Mouse (Mus musculus) liver, postnatal 0 days (tissue): Measurements from ENCODE around the gene Ambra1. TPM values are rescaled to one million over a fixed set of nuclear protein-coding genes. Genes with fewer than 3 reads are reported as not detected.

Experiments used
- ATAC-seq: fragments of 200-750 bp; cut with Nextera tagmentation; 2 replicates; pipeline ENCODE4 v1.8.0; 2017; ENCODE audit warnings: mild to moderate bottlenecking, moderate library complexity
- DNase-seq: peaks from one replicate; pipeline ENCODE4 v3.0.0-alpha.2; 2016
- H3K27ac ChIP-seq: fragments of 300-500 bp; sonication (generic); 2 replicates; pipeline ENCODE4 v1.5.1; 2014; ENCODE audit warnings: antibody characterized with exemption, moderate library complexity, mild to moderate bottlenecking, low read depth
- H3K27me3 ChIP-seq: fragments of 300-500 bp; sonication (generic); 2 replicates; pipeline ENCODE4 v1.6.1; 2014; ENCODE audit warnings: low read length, control low read depth, mixed read lengths; ENCODE audit not compliant: insufficient read depth
- H3K36me3 ChIP-seq: fragments of 300-500 bp; sonication (generic); replicated peaks from 2 replicates; pipeline ENCODE4 v1.6.1; 2014; ENCODE audit warnings: mild to moderate bottlenecking, control low read depth, low read length, moderate library complexity, mixed read lengths; ENCODE audit not compliant: insufficient read depth
- H3K4me1 ChIP-seq: fragments of 300-500 bp; sonication (generic); 2 replicates; pipeline ENCODE4 v1.6.1; 2014; ENCODE audit warnings: antibody characterized with exemption, mild to moderate bottlenecking, control low read depth; ENCODE audit not compliant: insufficient read depth
- H3K4me2 ChIP-seq: fragments of 300-500 bp; sonication (generic); 2 replicates; pipeline ENCODE4 v1.6.1; 2014; ENCODE audit warnings: low read depth, mild to moderate bottlenecking, low read length, moderate library complexity, mixed read lengths
- H3K4me3 ChIP-seq: fragments of 300-500 bp; sonication (generic); 2 replicates; pipeline ENCODE4 v1.5.1; 2014; ENCODE audit warnings: low read depth, low read length
- H3K9ac ChIP-seq: fragments of 300-500 bp; sonication (generic); replicated peaks from 2 replicates; pipeline ENCODE4 v1.6.1; 2014; ENCODE audit warnings: mild to moderate bottlenecking, moderate library complexity
- H3K9me3 ChIP-seq: fragments of 300-500 bp; sonication (generic); 2 replicates; pipeline ENCODE4 v1.6.1; 2016; ENCODE audit warnings: mild to moderate bottlenecking, control low read depth, low read length, mixed read lengths
- CTCF ChIP-seq: sonication (generic); IDR thresholded peaks from 2 replicates; pipeline ENCODE4 v1.5.1; 2016; ENCODE audit warnings: antibody characterized with exemption, low read depth
- EP300 ChIP-seq: IDR thresholded peaks from 2 replicates; pipeline ENCODE4 v1.6.1; 2016; ENCODE audit warnings: antibody characterized with exemption, low read depth, mild to moderate bottlenecking
- WGBS: fragments of 180-500 bp; shearing (Covaris S2); extraction: QIAGEN DNeasy Blood & Tissue Kit; methylation state at CpG from one replicate; pipeline ENCODE4 v1.1.7; 2014; ENCODE audit not compliant: insufficient replicate concordance; 5-methylcytosine and 5-hydroxymethylcytosine counted together
- polyA plus RNA-seq: library from polyadenylated mRNA; unstranded; fragments of >200 nt; fragmentation: Nextera tagmentation; extraction: Ambion mirVana; gene quantifications from 2 replicates; pipeline ENCODE4 v1.2.1, GENCODE M21; 2015

Ambra1 gene
- polyA plus RNA-seq, 1 experiment from 2014 or later: 3.5 TPM

GRCm38 (mm10) chr2:91950275-91951085, 220.5 kb downstream of the Ambra1 start:
- WGBS: 7% methylated on average over 14 of the region's 15 CpGs

GRCm38 (mm10) chr2:91953825-91954224, 223.9 kb downstream of the Ambra1 start:
- ATAC-seq (no peak), DNase-seq (peak; percentile 47)
- H3K4me2 ChIP-seq: no peak overlapping the region
- 0 out of 2 replicates have a peak overlapping the region, but pooled peaks have one; percentile 67 for H3K27ac ChIP-seq
- H3K4me3 ChIP-seq: no peak overlapping the region
- no peaks in the 10 kb centered on the region for H3K27me3 ChIP-seq
- peaks cover 80% of the 10 kb centered on the region for H3K4me1 ChIP-seq
- 0 out of 2 replicates have a peak, but pooled peaks have one; percentile 16 for TF ChIP-seq CTCF
- TF ChIP-seq EP300: no peak
- peak overlapping the region; percentile 30; the same call in 1 of the 2 replicates for H3K9ac ChIP-seq
- no peaks in the 10 kb centered on the region for H3K9me3 ChIP-seq
- 36% methylated on average over 5 of the region's 5 CpGs for WGBS
- no peaks in the 10 kb centered on the region; the same call in none of the 2 replicates for H3K36me3 ChIP-seq

More at GRCm38 (mm10) chr2:91950275-91951085, 220.5 kb downstream of the Ambra1 start:
- peaks cover 7% of the 10 kb centered on the region; the same call in 1 of the 2 replicates for H3K36me3 ChIP-seq
- ATAC-seq: peak; percentile 80
- H3K4me2 ChIP-seq: peak overlapping the region; percentile 87
- TF ChIP-seq CTCF (no peak), EP300 (no peak)
- peaks cover 74% of the 10 kb centered on the region for H3K4me1 ChIP-seq
- H3K9me3 ChIP-seq: no peaks in the 10 kb centered on the region
- H3K9ac ChIP-seq: peak overlapping the region; percentile 72
- DNase-seq: peak; percentile 82
- H3K4me3 ChIP-seq: peak overlapping the region; percentile 48
- H3K27me3 ChIP-seq: no peaks in the 10 kb centered on the region
- H3K27ac ChIP-seq: peak overlapping the region; percentile 92

- ATAC-seq (no peak), DNase-seq (no peak)
- H3K4me3 ChIP-seq: no peak overlapping the region
- WGBS: 74% methylated on average over 4 of the region's 4 CpGs
- no peaks in the 10 kb centered on the region; the same call in none of the 2 replicates for H3K36me3 ChIP-seq
- no peaks in the 10 kb centered on the region for H3K9me3 ChIP-seq
- H3K27ac ChIP-seq: peak overlapping the region; percentile 67
- no peak overlapping the region for H3K9ac ChIP-seq
- H3K27me3 ChIP-seq: no peaks in the 10 kb centered on the region
- peaks cover 77% of the 10 kb centered on the region for H3K4me1 ChIP-seq
- H3K4me2 ChIP-seq: no peak overlapping the region
- no peak for TF ChIP-seq EP300
- TF ChIP-seq CTCF: no peak
Observed at GRCm38 (mm10) chr2:91955121-91955591, 225.2 kb downstream of the Ambra1 start.

DNA sequence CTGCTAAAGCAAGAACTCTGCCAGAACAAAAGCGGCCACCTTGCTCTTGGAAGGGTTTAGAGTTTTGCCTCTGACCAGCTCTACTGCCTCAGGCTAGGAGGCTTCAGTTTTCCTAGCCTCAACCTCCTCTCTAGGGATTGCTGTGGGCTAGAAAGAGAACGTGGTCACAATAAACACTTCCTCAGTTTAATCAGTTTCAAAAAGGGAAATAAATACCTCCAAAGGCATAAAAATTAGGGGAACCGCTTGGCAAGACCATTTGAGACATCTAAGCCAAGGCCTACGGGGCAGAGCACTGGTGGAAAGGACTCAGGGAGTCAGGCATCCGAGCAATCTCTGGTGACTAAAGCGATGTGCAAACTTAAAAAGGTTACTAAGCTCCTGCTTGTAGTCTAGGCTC, 225.9 kb downstream of the Ambra1 start:
- ATAC-seq: no peak
- Histone ChIP-seq H3K4me2 (no peak overlapping the region), H3K27ac (no peak overlapping the region; the same call in 1 of the 2 replicates), H3K9ac (no peak overlapping the region), H3K36me3 (no peaks in the 10 kb centered on the region; the same call in none of the 2 replicates), H3K9me3 (no peaks in the 10 kb centered on the region), H3K4me1 (peaks cover 72% of the 10 kb centered on the region), H3K4me3 (no peak overlapping the region), H3K27me3 (no peaks in the 10 kb centered on the region)
- no peak for TF ChIP-seq EP300
- no peak for TF ChIP-seq CTCF
- 66% methylated on average over 6 of the region's 6 CpGs for WGBS
- no peak for DNase-seq

DNA sequence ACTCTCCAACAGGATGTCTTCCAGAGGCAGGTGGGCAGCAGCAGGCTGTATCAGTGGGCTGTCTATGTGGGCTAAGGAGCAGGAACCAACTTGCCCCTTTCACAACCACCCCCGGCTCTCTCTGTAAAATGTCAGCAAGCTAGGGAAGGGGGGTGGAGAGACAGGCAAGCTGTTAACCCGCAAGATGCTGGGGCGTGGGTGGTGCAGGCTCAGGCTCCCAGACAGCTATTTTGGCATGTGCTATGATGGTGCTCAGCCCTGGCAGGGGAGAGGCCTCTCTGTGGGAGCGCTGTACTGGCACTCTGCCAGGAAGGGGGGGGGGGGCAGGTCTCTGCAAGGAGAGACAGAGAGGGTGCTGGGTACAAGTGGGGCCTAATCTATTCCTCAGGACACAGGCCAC, 227.2 kb downstream of the Ambra1 start:
- no peaks in the 10 kb centered on the region for H3K27me3 ChIP-seq
- H3K4me2 ChIP-seq: peak overlapping the region; percentile 48
- peak; percentile 50 for ATAC-seq
- WGBS: 3% methylated on average over 4 of the region's 4 CpGs
- no peaks in the 10 kb centered on the region; the same call in none of the 2 replicates for H3K36me3 ChIP-seq
- TF ChIP-seq EP300: no peak
- peak; percentile 71 for DNase-seq
- no peak overlapping the region for H3K4me3 ChIP-seq
- H3K27ac ChIP-seq: peak overlapping the region; percentile 34; the same call in 1 of the 2 replicates
- no peaks in the 10 kb centered on the region for H3K9me3 ChIP-seq
- H3K4me1 ChIP-seq: peaks cover 77% of the 10 kb centered on the region
- no peak overlapping the region; the same call in 1 of the 2 replicates for H3K9ac ChIP-seq

DNA sequence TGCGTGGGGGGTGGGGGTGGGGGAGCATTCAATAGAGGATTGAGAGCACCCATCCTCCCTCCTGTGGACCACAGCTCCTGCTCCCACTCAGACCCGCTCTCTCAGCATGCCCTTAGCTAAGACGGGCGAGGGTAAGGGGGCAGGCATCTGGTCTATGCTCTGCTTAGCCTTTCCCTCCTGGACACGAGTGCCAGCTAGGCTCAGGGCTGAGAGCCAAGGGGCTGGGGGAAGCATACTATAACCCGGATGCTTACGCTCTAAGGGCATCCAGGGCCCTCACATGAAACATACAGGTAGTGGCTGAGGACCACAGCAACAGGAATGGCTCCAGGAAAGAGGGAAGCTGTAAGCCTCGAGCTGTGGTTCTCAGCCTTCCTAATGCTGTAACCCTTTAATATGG, 228.1 kb downstream of the Ambra1 start:
- Histone ChIP-seq H3K27me3 (no peaks in the 10 kb centered on the region), H3K4me3 (no peak overlapping the region), H3K36me3 (no peaks in the 10 kb centered on the region; the same call in none of the 2 replicates), H3K4me1 (peaks cover 82% of the 10 kb centered on the region), H3K9me3 (no peaks in the 10 kb centered on the region), H3K4me2 (no peak overlapping the region), H3K27ac (no peak overlapping the region), H3K9ac (no peak overlapping the region)
- 73% methylated on average over 8 of the region's 8 CpGs for WGBS
- TF ChIP-seq CTCF (no peak), EP300 (no peak)
- no peak for DNase-seq
- ATAC-seq: no peak
